Mouse (Mus musculus) heart, adult 2 months (tissue): ENCODE results near the gene Agbl5.
A peak's percentile ranks its signal among the peaks of the same experiment; 100 is the strongest.

Experiments
- CTCF ChIP-seq: fragments of 200-600 bp; IDR thresholded peaks from 2 replicates; pipeline ENCODE4 v1.8.1; 2022; ENCODE audit warnings: antibody characterized with exemption, mild to moderate bottlenecking, moderate library complexity
- EP300 ChIP-seq: fragments of 200-500 bp; IDR thresholded peaks from 2 replicates; pipeline ENCODE4 v1.6.1; 2011; ENCODE audit warnings: low read depth, low read length, control low read depth; ENCODE audit not compliant: insufficient read depth
- POLR2A ChIP-seq: fragments of 200-500 bp; IDR thresholded peaks from 2 replicates; pipeline ENCODE4 v1.6.1; 2011; ENCODE audit warnings: mild to moderate bottlenecking, low read depth, low read length, control low read depth; ENCODE audit not compliant: insufficient read depth

DNA sequence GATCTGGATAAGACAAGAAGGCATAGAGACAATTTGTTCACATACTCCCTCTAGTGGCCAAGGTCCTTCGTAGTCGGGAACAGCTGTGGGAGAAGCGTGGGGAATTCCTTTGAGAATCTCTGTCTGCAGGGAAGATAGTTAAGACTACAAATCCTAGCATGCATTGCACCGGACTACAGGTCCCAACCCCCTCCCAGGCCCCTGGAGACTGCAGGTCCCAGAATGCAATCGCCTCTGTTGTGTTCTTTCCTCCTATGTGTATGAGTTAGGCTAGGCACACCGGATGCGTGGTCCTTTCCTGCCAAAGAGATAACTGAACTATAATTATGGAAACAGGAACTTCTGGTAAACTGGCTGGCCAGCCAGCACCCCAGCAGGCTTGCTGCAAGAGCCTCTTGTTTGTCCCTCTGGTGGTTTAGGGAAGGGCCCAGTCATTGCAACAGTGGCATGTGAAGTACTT is 27.5 kb downstream of the Agbl5 start:
- TF ChIP-seq CTCF: peak; percentile 76
- TF ChIP-seq POLR2A: peak; percentile 76
- peak; percentile 85 for TF ChIP-seq EP300
